Mouse (Mus musculus): ENCODE results near the gene Nr2c2. TPM values are rescaled to one million over a fixed set of nuclear protein-coding genes. Genes with fewer than 3 reads are reported as not detected.

Nr2c2 gene
- 10 to 100 TPM; 87.4 to 88.2 TPM for total RNA-seq (2023)

DNA sequence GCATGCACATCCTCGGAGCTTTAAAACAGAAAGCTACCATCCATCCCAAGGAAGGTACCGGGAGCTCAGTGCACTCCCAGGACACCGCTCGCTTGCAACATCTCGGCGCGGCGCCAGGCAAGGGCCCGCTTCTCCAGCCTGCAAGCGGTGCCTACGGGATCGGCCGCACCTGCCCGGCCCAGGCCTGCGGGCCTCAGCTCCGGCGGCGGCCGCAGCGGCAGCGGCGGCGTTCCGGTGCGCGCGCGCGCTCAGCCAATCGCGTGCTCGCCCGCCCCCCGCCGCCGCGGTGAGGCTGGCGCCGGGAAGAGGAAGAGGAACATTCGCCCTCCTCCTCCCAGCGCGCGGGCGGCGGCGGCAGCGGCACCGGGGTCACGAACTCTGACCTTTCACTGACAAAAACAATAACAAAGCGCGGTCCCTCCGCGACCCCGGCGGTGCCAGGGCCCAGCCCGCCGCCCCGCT, at the start of gene Nr2c2:
Gene Nr2c2 (plus strand): TSS at position 261 of the 462 bp plus-strand sequence.

DNA sequence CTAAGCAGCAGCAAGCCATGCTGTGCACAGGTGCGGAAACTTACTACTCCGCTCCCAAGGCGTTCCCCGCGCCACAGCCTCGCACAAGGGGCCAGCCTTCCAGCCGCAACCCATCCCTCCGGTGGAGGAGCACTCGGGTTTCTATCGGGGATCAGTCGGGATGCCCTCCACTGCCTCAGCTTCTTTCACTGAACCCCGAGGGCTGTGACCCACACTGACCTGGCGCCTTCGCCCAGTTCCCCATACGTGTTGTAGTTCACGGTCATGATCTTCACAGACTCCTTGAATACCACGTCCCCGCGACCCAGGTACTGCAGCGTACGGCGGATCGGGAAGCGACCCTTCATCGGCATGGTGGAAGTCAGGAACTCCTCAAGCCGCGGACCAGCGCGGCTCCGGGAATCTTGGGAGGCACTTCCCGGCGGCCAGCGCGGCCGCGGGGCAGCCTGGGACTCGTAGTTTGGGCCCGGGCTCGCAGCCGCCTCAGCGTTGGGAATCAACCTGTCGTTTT, 92.5 kb downstream of the Nr2c2 start, which contains the start of gene Mrps25:
Gene Mrps25 (minus strand): TSS at position 413 of the 511 bp plus-strand sequence.

GRCm38 (mm10) chr6:92214773-92215449, 123.7 kb downstream of the Nr2c2 start, which contains the start of gene Rbsn:
TSS of gene Rbsn (minus strand) at chr6:92214925.

Other genes with a start within 250 kb of the Nr2c2 start
- 10 to 100 TPM; 48.6 to 49.1 TPM for gene Ccdc174, start 213.3 kb upstream of the Nr2c2 start, total RNA-seq (2023)
- 1 to 10 TPM; 4.0 to 4.3 TPM for gene 4930590J08Rik, start 188.6 kb upstream of the Nr2c2 start, total RNA-seq (2023)
- gene Fgd5, start 112.5 kb upstream of the Nr2c2 start, total RNA-seq (2023), result not detected
- gene Mrps25, start 92.6 kb downstream of the Nr2c2 start, total RNA-seq (2023), result 10 to 100 TPM; 14.8 to 19.2 TPM
- gene Rbsn, start 123.5 kb downstream of the Nr2c2 start, total RNA-seq (2023), result 10 to 100 TPM; 30.1 to 33.0 TPM
- gene Trh, start 153.3 kb downstream of the Nr2c2 start, total RNA-seq (2023), result not detected